Mouse (Mus musculus) ZHBTc4 (cell line): ENCODE data around the gene Pmfbp1.
A peak's percentile ranks its signal among the peaks of the same experiment; 100 is the strongest.

Experiments used
- DNase-seq: peaks from one replicate; pipeline ENCODE4 v3.0.0-alpha.2; 2011; ENCODE audit warnings: low read depth, low spot score

Gene Pmfbp1

GRCm38 (mm10) chr8:109493727-109494126 is at the start of gene Pmfbp1:
Gene Pmfbp1, plus strand, starts transcription at chr8:109494027.
- DNase-seq: no peak

DNA sequence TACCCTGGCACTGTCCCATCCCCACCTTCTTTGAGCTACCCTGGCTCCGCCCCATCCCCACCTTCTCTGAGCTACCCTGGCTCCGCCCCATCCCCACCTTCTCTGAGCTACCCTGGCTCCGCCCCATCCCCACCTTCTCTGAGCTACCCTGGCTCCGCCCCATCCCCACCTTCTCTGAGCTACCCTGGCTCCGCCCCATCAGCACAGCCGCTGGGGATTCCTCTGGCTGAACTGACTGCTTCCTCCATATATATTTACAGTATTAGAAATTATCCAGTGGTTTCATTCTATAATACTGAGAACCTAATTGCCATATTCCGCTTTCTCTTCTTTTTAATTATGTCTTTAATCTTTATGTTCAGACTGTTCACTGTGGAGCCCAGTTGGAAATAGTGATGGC is 46.9 kb upstream of the Pmfbp1 start:
- peak; percentile 60 for DNase-seq

GRCm38 (mm10) chr8:109451000-109451399 is 42.8 kb upstream of the Pmfbp1 start:
- no peak for DNase-seq

DNA sequence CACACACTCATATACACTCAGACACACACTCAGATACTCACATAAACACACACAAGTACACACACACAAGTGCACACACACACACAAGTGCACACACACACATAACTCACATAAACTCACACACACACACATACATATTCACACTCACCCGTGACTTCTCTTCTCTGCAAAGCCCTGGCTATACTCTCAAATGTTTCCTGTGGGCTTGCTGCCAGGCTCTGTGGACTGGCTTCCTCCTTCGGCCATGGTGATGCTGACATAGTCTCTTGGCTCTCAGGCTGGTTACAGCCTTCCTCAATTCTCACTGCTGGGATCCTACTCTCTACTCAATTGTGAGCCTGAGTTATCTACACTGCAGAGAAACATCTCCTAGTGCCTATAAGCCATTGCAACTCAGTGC is 38.7 kb upstream of the Pmfbp1 start:
- no peak for DNase-seq

DNA sequence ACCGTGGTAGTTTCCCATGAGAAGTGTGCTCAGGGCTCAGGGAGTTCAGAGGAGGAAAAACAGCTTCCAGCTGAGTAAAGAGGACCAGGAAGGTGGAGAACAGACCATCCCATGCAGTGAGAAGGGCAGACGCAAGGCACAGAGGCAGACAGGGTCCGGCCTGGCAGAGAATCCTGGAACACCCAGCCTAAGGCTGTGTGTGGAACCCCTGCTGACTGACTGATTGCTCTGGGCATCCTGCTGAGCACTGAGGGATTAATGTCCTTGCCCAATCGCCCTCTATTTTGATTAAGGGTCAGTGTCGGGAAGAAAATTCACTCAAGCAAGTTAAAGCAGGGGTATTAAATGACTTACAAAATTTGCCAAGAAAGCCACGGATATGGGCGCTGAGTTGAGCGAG is 36.4 kb upstream of the Pmfbp1 start:
- peak; percentile 73 for DNase-seq

- peak; percentile 85 for DNase-seq
These were observed 35.2 kb upstream of the Pmfbp1 start for GRCm38 (mm10) chr8:109458580-109458979.

- no peak for DNase-seq
These were observed 30.8 kb upstream of the Pmfbp1 start for GRCm38 (mm10) chr8:109463075-109463474.

GRCm38 (mm10) chr8:109463677-109464313 is 30.0 kb upstream of the Pmfbp1 start:
- DNase-seq: peak; percentile 87

GRCm38 (mm10) chr8:109464451-109464891 is 29.4 kb upstream of the Pmfbp1 start:
- DNase-seq: peak; percentile 50

- no peak for DNase-seq
These were observed 28.8 kb upstream of the Pmfbp1 start for GRCm38 (mm10) chr8:109465056-109465455.

DNA sequence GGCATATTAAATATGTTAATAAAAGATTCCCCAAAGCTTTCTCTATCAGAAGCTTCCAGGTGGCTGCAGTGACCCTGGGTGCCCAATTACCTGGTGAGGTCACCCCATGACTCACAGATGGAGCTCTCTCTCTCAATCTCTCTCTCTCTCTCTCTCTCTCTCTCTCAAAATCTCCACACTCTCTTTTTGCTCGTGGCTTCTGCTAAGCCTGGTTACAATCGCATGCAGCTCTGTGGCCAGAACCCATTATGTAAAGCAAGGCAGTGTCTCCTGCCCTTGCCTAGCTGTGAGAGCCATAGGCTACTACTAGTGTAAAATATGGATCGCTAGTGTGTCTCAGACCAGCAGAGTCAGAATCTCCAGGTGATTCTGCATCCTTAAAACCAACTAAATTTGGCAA is 28.1 kb upstream of the Pmfbp1 start:
- DNase-seq: no peak

DNA sequence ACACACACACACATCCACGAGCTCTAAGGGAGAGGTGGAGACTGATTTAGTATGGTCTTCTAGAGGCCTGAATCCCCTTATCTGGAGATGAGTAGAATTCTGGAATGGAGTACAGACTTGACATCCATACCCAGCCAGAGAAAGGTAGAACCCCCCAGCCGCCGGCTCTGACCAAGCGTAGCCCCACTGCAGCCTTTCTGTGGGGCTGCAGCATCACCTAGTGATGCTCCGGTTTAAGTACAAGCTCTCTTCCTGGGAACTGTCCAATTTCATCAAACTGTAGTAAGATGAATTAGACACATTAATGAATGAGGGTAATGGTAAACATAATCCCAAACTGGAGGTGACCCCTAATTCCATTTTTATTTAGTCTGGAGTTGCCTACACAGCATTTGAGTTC is 26.3 kb upstream of the Pmfbp1 start:
- DNase-seq: peak; percentile 55

GRCm38 (mm10) chr8:109468112-109468511 is 25.7 kb upstream of the Pmfbp1 start:
- DNase-seq: no peak

- DNase-seq: no peak
These were observed 22.0 kb upstream of the Pmfbp1 start for GRCm38 (mm10) chr8:109471876-109472275.

GRCm38 (mm10) chr8:109472400-109472799 is 21.4 kb upstream of the Pmfbp1 start:
- no peak for DNase-seq

- no peak for DNase-seq
These were observed 19.2 kb upstream of the Pmfbp1 start for GRCm38 (mm10) chr8:109474442-109475121.

GRCm38 (mm10) chr8:109475436-109475835 is 18.4 kb upstream of the Pmfbp1 start:
- DNase-seq: peak; percentile 36

GRCm38 (mm10) chr8:109478586-109478985 is 15.2 kb upstream of the Pmfbp1 start:
- DNase-seq: peak; percentile 85

- DNase-seq: peak; percentile 35
These were observed 9.1 kb upstream of the Pmfbp1 start for GRCm38 (mm10) chr8:109484741-109485140.

DNA sequence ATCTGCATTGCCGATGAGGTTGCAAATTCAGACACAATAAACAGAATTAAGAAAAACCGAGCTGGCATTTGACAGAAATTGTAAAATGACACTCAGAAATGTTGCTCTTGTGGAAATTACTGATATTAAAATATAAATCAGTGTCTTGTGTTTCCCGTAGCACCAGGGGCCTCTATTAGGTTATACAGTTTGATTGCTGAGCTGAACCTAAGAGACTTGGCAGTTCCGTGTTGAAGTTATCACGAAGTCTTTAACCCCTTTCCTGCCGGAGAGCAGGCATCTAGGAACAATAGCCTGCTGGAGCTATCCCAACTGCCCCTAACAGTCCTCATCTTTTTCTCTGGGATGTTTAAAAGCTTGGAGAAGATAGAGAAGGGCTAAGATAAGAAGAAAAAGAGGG is 8.3 kb upstream of the Pmfbp1 start:
- DNase-seq: no peak

DNA sequence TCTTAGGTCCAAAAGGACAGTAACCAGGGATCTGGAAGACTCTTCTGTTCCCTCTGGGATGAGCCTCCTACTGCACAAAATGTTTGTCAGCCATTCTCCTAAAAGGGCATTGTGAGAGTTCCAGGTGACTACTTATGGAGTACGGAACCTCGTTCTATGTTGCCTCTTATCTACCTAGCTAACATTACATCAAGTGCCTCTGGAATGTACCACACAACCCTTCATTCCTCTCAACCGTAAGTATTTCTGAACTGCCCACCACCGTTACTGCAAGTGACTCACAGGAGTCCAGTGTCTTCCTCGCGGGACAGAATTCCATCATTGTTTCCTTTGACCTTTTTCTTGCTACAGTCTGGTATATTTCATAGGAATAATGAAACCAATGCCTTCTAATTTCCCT is 1.0 kb upstream of the Pmfbp1 start:
- no peak for DNase-seq

- no peak for DNase-seq
These were observed 774 bp downstream of the Pmfbp1 start for GRCm38 (mm10) chr8:109494601-109495000.

- DNase-seq: no peak
These were observed 3.6 kb downstream of the Pmfbp1 start for GRCm38 (mm10) chr8:109497431-109497830.
